Mouse (Mus musculus) adrenal gland, postnatal 14 days (tissue): Measurements from ENCODE around the gene Rnaseh2a. TPM values are rescaled to one million over a fixed set of nuclear protein-coding genes. Genes with fewer than 3 reads are reported as not detected.

Experiments
- DNase-seq: peaks from one replicate; pipeline ENCODE4 v3.0.0; 2021; ENCODE audit warnings: mixed read lengths
- total RNA-seq: library from RNA; stranded (reverse); gene quantifications from 2 replicates; pipeline ENCODE4 v1.2.3, GENCODE M21; 2021

Gene Rnaseh2a
- total RNA-seq, 1 experiment from 2014 or later: 88.3 TPM

GRCm38 (mm10) chr8:84967532-84968304 is 1.8 kb downstream of the Rnaseh2a start:
- DNase-seq: peak; percentile 46

GRCm38 (mm10) chr8:84966603-84967002 is 3.0 kb downstream of the Rnaseh2a start:
- peak; percentile 73 for DNase-seq

- DNase-seq: peak; percentile 96
These were observed 3.8 kb downstream of the Rnaseh2a start for GRCm38 (mm10) chr8:84965731-84966291.

- DNase-seq: no peak
These were observed 5.6 kb downstream of the Rnaseh2a start for GRCm38 (mm10) chr8:84963952-84964351.

- peak; percentile 84 for DNase-seq
These were observed 9.8 kb downstream of the Rnaseh2a start for GRCm38 (mm10) chr8:84959811-84960210.

GRCm38 (mm10) chr8:84956768-84957167 is 12.8 kb downstream of the Rnaseh2a start:
- DNase-seq: peak; percentile 81

GRCm38 (mm10) chr8:84952612-84953255 is 16.8 kb downstream of the Rnaseh2a start:
- peak; percentile 80 for DNase-seq

- DNase-seq: no peak
These were observed 19.8 kb downstream of the Rnaseh2a start for GRCm38 (mm10) chr8:84949753-84950152.

- DNase-seq: peak; percentile 62
These were observed 22.4 kb downstream of the Rnaseh2a start for GRCm38 (mm10) chr8:84947241-84947545.

GRCm38 (mm10) chr8:84946528-84947240 is 22.9 kb downstream of the Rnaseh2a start, which contains the start of gene Rtbdn:
Gene Rtbdn (plus strand): TSS chr8:84946991.
- DNase-seq: no peak

GRCm38 (mm10) chr8:84945633-84946527 is 23.7 kb downstream of the Rnaseh2a start:
- peak; percentile 22 for DNase-seq

GRCm38 (mm10) chr8:84945235-84945632 is 24.3 kb downstream of the Rnaseh2a start:
- no peak for DNase-seq

GRCm38 (mm10) chr8:84944478-84945160 is 24.9 kb downstream of the Rnaseh2a start:
- peak; percentile 65 for DNase-seq

- DNase-seq: no peak
These were observed 25.9 kb downstream of the Rnaseh2a start for GRCm38 (mm10) chr8:84943699-84944098.

- DNase-seq: no peak
These were observed 31.7 kb downstream of the Rnaseh2a start for GRCm38 (mm10) chr8:84937620-84938485.

GRCm38 (mm10) chr8:84936962-84937546 is 32.5 kb downstream of the Rnaseh2a start, which contains the start of gene Mast1:
Gene Mast1 (minus strand): TSS chr8:84937359.
- DNase-seq: peak; percentile 86

- DNase-seq: no peak
These were observed 33.3 kb downstream of the Rnaseh2a start for GRCm38 (mm10) chr8:84936041-84936961.

- DNase-seq: no peak
These were observed 34.1 kb downstream of the Rnaseh2a start for GRCm38 (mm10) chr8:84935489-84935888.
